10 mouse cellular contexts compared by ENCODE assay signal in the genomic region with DNA sequence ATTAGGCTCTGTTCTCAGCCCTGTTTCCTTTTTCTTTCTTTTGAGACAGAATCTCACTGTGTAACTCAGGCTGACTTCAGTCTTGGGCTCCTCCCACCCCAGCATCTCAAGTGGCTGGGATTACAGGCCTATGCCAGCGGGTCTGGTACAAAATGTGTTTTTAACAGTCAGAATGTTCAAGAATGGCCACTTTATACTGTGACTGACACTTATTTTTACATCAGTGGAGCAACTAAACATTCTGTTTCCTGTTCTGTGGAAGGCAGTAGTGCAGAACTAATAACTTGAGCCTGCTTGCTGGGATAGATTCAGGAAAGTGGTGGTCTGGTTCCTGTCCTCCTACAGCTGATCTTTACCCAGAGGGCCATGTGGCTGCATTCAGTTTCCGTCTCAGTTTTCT. TPM values are rescaled to one million over a fixed set of nuclear protein-coding genes. Genes with fewer than 3 reads are reported as not detected.
DNase-seq lines count a peak whose midpoint lies in the region; ATAC-seq and TF ChIP-seq lines count a peak whose summit lies in the region.
"Had no signal": no experiment of that assay in that cellular context is flagged by ENCODE, and none has a peak within 500 bp of the region (broad histone marks: within the 10 kb centered on the region; RNA-seq: fewer than 3 reads in every experiment).

No protein-coding gene starts in this region.

- no peaks in the 10 kb centered on the region for H3K9me3 ChIP-seq in neural tube, embryonic 13.5 days
- H3K9me3 ChIP-seq in forebrain, postnatal 0 days (ENCODE audit: low read length): no peaks in the 10 kb centered on the region
- no peaks in the 10 kb centered on the region for H3K9me3 ChIP-seq in stomach, embryonic 16.5 days (replicated peaks; ENCODE audit: control insufficient read depth, low read length)

- H3K4me1 ChIP-seq in kidney, adult 2 months (ENCODE audit: control insufficient read depth, insufficient read depth, low read length): peaks cover 2% of the 10 kb centered on the region; the same call in 1 of the 2 replicates
- H3K4me1 ChIP-seq in neural tube, embryonic 13.5 days (replicated peaks): peaks cover 7% of the 10 kb centered on the region
- no peaks in the 10 kb centered on the region for H3K4me1 ChIP-seq in forebrain, postnatal 0 days (ENCODE audit: insufficient read depth)
- peaks cover 10% of the 10 kb centered on the region; the same call in 1 of the 2 replicates for H3K4me1 ChIP-seq in stomach, embryonic 16.5 days (ENCODE audit: control insufficient read depth, insufficient read depth, low read length)

- no peak overlapping the region for H3K9ac ChIP-seq in neural tube, embryonic 13.5 days
- no peak overlapping the region for H3K9ac ChIP-seq in forebrain, postnatal 0 days
- no peak overlapping the region for H3K9ac ChIP-seq in stomach, embryonic 16.5 days (ENCODE audit: low read length)

- 0 out of 2 replicates have a peak overlapping the region, but pooled peaks have one; percentile 22 for H3K27ac ChIP-seq in kidney, adult 2 months (ENCODE audit: insufficient read depth, low read depth, low read length)
- peak overlapping the region; percentile 33; the same call in 1 of the 2 replicates for H3K27ac ChIP-seq in neural tube, embryonic 13.5 days (replicated peaks)
- no peak overlapping the region for H3K27ac ChIP-seq in forebrain, postnatal 0 days (ENCODE audit: low read depth, low read length)
- H3K27ac ChIP-seq in stomach, embryonic 16.5 days (ENCODE audit: low read length): peak overlapping the region; percentile 7; the same call in 1 of the 2 replicates

- H3K27me3 ChIP-seq in kidney, adult 2 months (replicated peaks; ENCODE audit: control insufficient read depth, insufficient read depth, low read length): no peaks in the 10 kb centered on the region
- H3K27me3 ChIP-seq in neural tube, embryonic 13.5 days: no peaks in the 10 kb centered on the region
- no peaks in the 10 kb centered on the region for H3K27me3 ChIP-seq in forebrain, postnatal 0 days (ENCODE audit: insufficient read depth, low read length)
- H3K27me3 ChIP-seq in stomach, embryonic 16.5 days (ENCODE audit: control insufficient read depth, insufficient read depth, low read length): no peaks in the 10 kb centered on the region; the same call in 1 of the 2 replicates

- no peak for TF ChIP-seq CTCF in kidney, adult 2 months (conservative IDR thresholded peaks at IDR 0.05; ENCODE audit: insufficient read depth, insufficient read length, low read depth, low read length)
- TF ChIP-seq CTCF in forebrain, postnatal 0 days (IDR thresholded peaks at IDR 0.05; ENCODE audit: low read depth): no peak

- H3K4me2 ChIP-seq in neural tube, embryonic 13.5 days: no peak overlapping the region
- H3K4me2 ChIP-seq in forebrain, postnatal 0 days (ENCODE audit: low read depth): no peak overlapping the region
- no peak overlapping the region for H3K4me2 ChIP-seq in stomach, embryonic 16.5 days (ENCODE audit: low read depth, low read length)

- no peak for ATAC-seq in neural tube, embryonic 13.5 days (ENCODE audit: low read depth)
- ATAC-seq in forebrain, postnatal 0 days: peak; percentile 60
- ATAC-seq in stomach, embryonic 16.5 days (ENCODE audit: insufficient read depth, low FRiP score): no peak

- TF ChIP-seq POLR2A in kidney, adult 2 months (IDR thresholded peaks at IDR 0.05; ENCODE audit: low read depth, low read length): no peak

- 20% methylated on average over 2 of the region's 2 CpGs for WGBS in kidney, adult 2 months
- 40% methylated on average over 2 of the region's 2 CpGs for WGBS in neural tube, embryonic 13.5 days
- 32% methylated on average over 2 of the region's 2 CpGs for WGBS in forebrain, postnatal 0 days
- WGBS in stomach, embryonic 16.5 days: 28% methylated on average over 2 of the region's 2 CpGs

- no peaks in the 10 kb centered on the region for H3K36me3 ChIP-seq in kidney, adult 2 months (ENCODE audit: control insufficient read depth, insufficient read depth, low read length)
- H3K36me3 ChIP-seq in neural tube, embryonic 13.5 days: peaks cover 19% of the 10 kb centered on the region
- H3K36me3 ChIP-seq in forebrain, postnatal 0 days (ENCODE audit: insufficient read depth): 0 out of 2 replicates have a peak, but pooled peaks cover 5% of the 10 kb centered on the region
- H3K36me3 ChIP-seq in stomach, embryonic 16.5 days (ENCODE audit: control insufficient read depth, insufficient read depth, low read length): no peaks in the 10 kb centered on the region

- no peak overlapping the region for H3K4me3 ChIP-seq in kidney, adult 2 months (ENCODE audit: insufficient read depth, low read depth, low read length)
- no peak overlapping the region for H3K4me3 ChIP-seq in neural tube, embryonic 13.5 days
- H3K4me3 ChIP-seq in forebrain, postnatal 0 days (ENCODE audit: low read depth, low read length): no peak overlapping the region
- no peak overlapping the region for H3K4me3 ChIP-seq in stomach, embryonic 16.5 days (replicated peaks; ENCODE audit: low read length)

- no peak for DNase-seq in kidney, adult 2 months
- DNase-seq in kidney, postnatal 25 days: no peak
- DNase-seq in neural tube, embryonic 10.5 days (ENCODE audit: extremely low spot score, low spot score): no peak
- no peak for DNase-seq in forebrain, postnatal 0 days
- no peak for DNase-seq in layer of hippocampus, adult 8-10 months (ENCODE audit: low spot score in 2 of 2)
- DNase-seq in gastrocnemius, postnatal 25 days: no peak
- DNase-seq: cerebellum, postnatal 25 days; right cerebral cortex, adult 18-20 months had no signal

RNA-seq across cellular contexts. Expression of a gene that starts 33.1 kb away (rescaled TPM):
- 12.2 and 13.9 TPM in 2 replicates for polyA plus RNA-seq in kidney, adult 2 months (2012; rRNA removed)
- 5.2 and 6.9 TPM in 2 replicates for polyA plus RNA-seq in neural tube, embryonic 13.5 days (2015; fragmentation: Nextera tagmentation; extraction: Ambion mirVana)
- 39.0 and 42.1 TPM in 2 replicates for total RNA-seq in forebrain, postnatal 0 days (2014; rRNA removed)
- 2.3 and 2.6 TPM in 2 replicates for polyA plus RNA-seq in forebrain, postnatal 0 days (2015; fragmentation: Nextera tagmentation; extraction: Ambion mirVana)
- polyA plus RNA-seq in stomach, embryonic 16.5 days (2015; fragmentation: Nextera tagmentation; extraction: Ambion mirVana): 8.6 and 9.7 TPM in 2 replicates
- 100 to 1,000 TPM; 131 to 148 (median 136) TPM for total RNA-seq in layer of hippocampus, adult 8-10 months (2022)
- 1 to 10 TPM; 1.1 TPM for total RNA-seq in gastrocnemius, postnatal 25 days (2021)
